ENCODE assay signal across 24 mouse cellular contexts in the genomic region with DNA sequence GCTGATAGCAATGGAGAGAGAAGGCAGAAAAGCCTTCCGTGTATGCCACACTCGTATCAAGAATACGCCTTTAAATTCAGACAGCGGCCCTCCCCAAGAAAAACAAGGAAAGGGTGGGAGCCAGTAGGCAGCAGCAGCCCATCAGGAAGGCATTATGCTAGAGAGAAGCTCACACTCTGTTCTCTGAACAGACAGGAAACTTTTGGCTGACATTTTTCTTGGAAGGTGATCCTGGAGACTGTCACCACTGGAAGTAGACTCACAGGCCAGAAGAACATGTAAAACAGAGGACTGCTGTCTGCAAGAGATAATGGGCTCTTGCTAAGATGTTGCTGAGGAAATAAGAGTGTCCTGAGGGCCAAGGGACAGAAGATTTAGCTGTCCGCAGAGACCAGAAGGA.
DNase-seq lines count a peak whose midpoint lies in the region; ATAC-seq lines count a peak whose summit lies in the region.
"Had no signal": no experiment of that assay in that cellular context is flagged by ENCODE, and none has a peak within 500 bp of the region (broad histone marks: within the 10 kb centered on the region; RNA-seq: fewer than 3 reads in every experiment).

No protein-coding gene starts in this region.

- intact Hi-C loops in heart, postnatal 10 days (cut with DNase I) = no loop called here

- H3K36me3 ChIP-seq in heart, embryonic 10.5 days = no peaks in the 10 kb centered on the region
- no peaks in the 10 kb centered on the region for H3K36me3 ChIP-seq in hindbrain, embryonic 11.5 days (ENCODE audit: control insufficient read depth, insufficient read depth, low read length)
- H3K36me3 ChIP-seq: embryonic facial prominence, embryonic 13.5 days; liver, embryonic 12.5 days had no signal

- no peak for ATAC-seq in activated CD4-positive, CD25-positive, alpha-beta regulatory T cell, adult 4 months
- ATAC-seq in hindbrain, embryonic 11.5 days (ENCODE audit: low FRiP score) = no peak
- ATAC-seq: liver, embryonic 12.5 days had no signal

- H3K9me3 ChIP-seq in heart, embryonic 10.5 days = 0 out of 2 replicates have a peak, but pooled peaks cover 4% of the 10 kb centered on the region
- H3K9me3 ChIP-seq in hindbrain, embryonic 11.5 days (ENCODE audit: control insufficient read depth, low read length) = 0 out of 2 replicates have a peak, but pooled peaks cover 4% of the 10 kb centered on the region

- no peak overlapping the region for H3K9ac ChIP-seq in hindbrain, embryonic 11.5 days (ENCODE audit: low read depth, low read length)
- H3K9ac ChIP-seq: embryonic facial prominence, embryonic 13.5 days; forebrain, embryonic 12.5 days; hindbrain, embryonic 12.5 days; limb, embryonic 13.5 days; liver, embryonic 12.5 days; lung, embryonic 14.5 days; midbrain, embryonic 12.5 days; neural tube, embryonic 15.5 days had no signal

- H3K4me3 ChIP-seq in heart, embryonic 10.5 days = no peak overlapping the region
- H3K4me3 ChIP-seq in hindbrain, embryonic 11.5 days (ENCODE audit: low read depth, low read length) = no peak overlapping the region
- H3K4me3 ChIP-seq: embryonic facial prominence, embryonic 13.5 days; erythroblast, embryonic 14.5 days; forebrain, embryonic 12.5 days; gastrocnemius, adult 2 months; hindbrain, embryonic 12.5 days; limb, embryonic 13.5 days; liver, embryonic 12.5 days; midbrain, embryonic 12.5 days; neural tube, embryonic 15.5 days had no signal

- DNase-seq in heart, adult 11 months = peak; percentile 95
- DNase-seq in heart, embryonic 10.5 days (ENCODE audit: low spot score) = no peak
- DNase-seq in lung, postnatal 14 days = peak; percentile 7
- DNase-seq in lung, postnatal 10 days = no peak
- DNase-seq in heart, postnatal 10 days = peak; percentile 30 to 36
- DNase-seq in lung, postnatal 36 days = peak; percentile 63
- DNase-seq in hindbrain, embryonic 11.5 days (ENCODE audit: low spot score) = no peak
- DNase-seq: cerebellum, adult 2 months; cerebellum, postnatal 25 days; embryo, embryonic 11 days; gastrocnemius, adult 2 months; layer of hippocampus, postnatal 36 days; lung, embryonic 14.5 days; right cerebral cortex, adult 18-20 months had no signal

- no peak overlapping the region for H3K27ac ChIP-seq in heart, embryonic 10.5 days
- no peak overlapping the region for H3K27ac ChIP-seq in hindbrain, embryonic 11.5 days (ENCODE audit: low read depth, low read length)
- H3K27ac ChIP-seq: embryonic facial prominence, embryonic 13.5 days; forebrain, embryonic 12.5 days; gastrocnemius, adult 2 months; hindbrain, embryonic 12.5 days; limb, embryonic 13.5 days; liver, embryonic 12.5 days; midbrain, embryonic 12.5 days; neural tube, embryonic 15.5 days; stomach, postnatal 0 days had no signal

- peaks cover 4% of the 10 kb centered on the region; the same call in 1 of the 2 replicates for H3K4me1 ChIP-seq in heart, embryonic 10.5 days
- no peaks in the 10 kb centered on the region for H3K4me1 ChIP-seq in hindbrain, embryonic 11.5 days (replicated peaks; ENCODE audit: control insufficient read depth, insufficient read depth, low read length)
- H3K4me1 ChIP-seq: embryonic facial prominence, embryonic 13.5 days; forebrain, embryonic 12.5 days; hindbrain, embryonic 12.5 days; limb, embryonic 13.5 days; liver, embryonic 12.5 days; midbrain, embryonic 12.5 days; neural tube, embryonic 15.5 days had no signal

- no peak overlapping the region for H3K4me2 ChIP-seq in hindbrain, embryonic 11.5 days (replicated peaks; ENCODE audit: low read depth, low read length)
- H3K4me2 ChIP-seq: embryonic facial prominence, embryonic 13.5 days; forebrain, embryonic 12.5 days; hindbrain, embryonic 12.5 days; limb, embryonic 13.5 days; liver, embryonic 12.5 days; lung, embryonic 14.5 days; midbrain, embryonic 12.5 days; neural tube, embryonic 15.5 days had no signal

- WGBS in heart, embryonic 10.5 days = 68% methylated on average over 5 of the region's 5 CpGs
- WGBS in hindbrain, embryonic 11.5 days = 89% methylated on average over 5 of the region's 5 CpGs

- H3K27me3 ChIP-seq in heart, embryonic 10.5 days (ENCODE audit: insufficient read depth, poor library complexity, severe bottlenecking) = no peaks in the 10 kb centered on the region
- H3K27me3 ChIP-seq in hindbrain, embryonic 11.5 days (ENCODE audit: control insufficient read depth, insufficient read depth, low read length) = no peaks in the 10 kb centered on the region
- H3K27me3 ChIP-seq: embryonic facial prominence, embryonic 13.5 days; forebrain, embryonic 12.5 days; hindbrain, embryonic 12.5 days; limb, embryonic 13.5 days; liver, embryonic 12.5 days; midbrain, embryonic 12.5 days; neural tube, embryonic 15.5 days had no signal

Comparison
In these comparisons a context has a peak if more than half of its experiments do, and no peak if none do; other contexts are left out.
1. DNase-seq: peak in heart, adult 11 months (single experiment), lung, postnatal 14 days (single experiment), heart, postnatal 10 days (2 of 2) and lung, postnatal 36 days (single experiment); none in heart, embryonic 10.5 days (single experiment), lung, postnatal 10 days (single experiment) and hindbrain, embryonic 11.5 days (single experiment).